Mouse (Mus musculus): ENCODE measurements at regions not wholly inside any gene's neighbourhood (a gene's known extent, or its start where the extent isn't known, plus 50 kb on each side); places are given as distances from the start of the nearest gene placed in this dataset.

DNA sequence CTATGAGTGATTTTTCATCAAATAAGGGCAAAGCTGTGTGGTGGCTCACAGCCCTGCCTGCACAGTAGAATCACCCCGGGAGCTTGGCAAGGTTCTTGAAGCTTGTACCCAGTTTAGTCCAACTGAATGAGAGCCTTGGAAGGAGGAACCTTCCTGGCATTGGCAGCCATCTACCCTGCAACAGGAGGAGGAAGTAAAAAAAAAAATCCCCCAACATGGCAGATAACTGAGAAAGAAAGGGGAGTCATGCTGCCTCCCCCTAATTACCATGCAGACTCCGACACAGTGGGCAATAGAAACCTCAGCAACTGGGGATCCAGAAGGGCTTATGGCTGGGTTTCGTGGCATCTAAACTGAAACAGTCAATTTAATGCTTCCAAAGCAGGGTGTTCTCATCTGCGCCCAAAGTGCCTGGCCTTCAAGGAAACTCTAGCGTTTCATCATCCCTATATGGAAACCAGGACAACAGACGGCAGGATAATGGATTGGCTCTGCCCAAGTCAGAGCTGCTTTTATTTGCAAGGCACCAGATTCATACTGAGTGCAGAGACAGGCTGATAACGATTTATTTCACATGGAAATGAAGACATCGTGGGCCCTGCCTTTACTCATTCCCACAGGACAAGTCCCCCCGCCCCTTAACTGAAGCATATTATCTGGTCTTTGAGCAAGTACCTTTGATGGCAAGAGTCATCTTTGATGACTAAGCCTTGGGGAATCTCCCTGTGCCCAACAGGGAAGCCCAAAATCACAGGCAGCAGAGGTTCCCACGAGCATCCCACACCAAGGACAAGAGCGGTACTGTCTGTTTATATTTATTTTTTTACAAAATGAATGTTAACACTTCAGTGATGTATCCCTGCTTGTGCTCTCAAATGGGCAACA lies 52.9 kb upstream of the Atl2 start:
- H3K27ac ChIP-seq = no peak overlapping the region
- TF ChIP-seq CTCF (IDR thresholded peaks at IDR 0.05; ENCODE audit: low read depth) (no peak), EP300 (IDR thresholded peaks at IDR 0.05; ENCODE audit: low read depth) (no peak)
- no peak overlapping the region for H3K4me2 ChIP-seq (ENCODE audit: low read depth)
- no peaks in the 10 kb centered on the region for H3K9me3 ChIP-seq (ENCODE audit: control insufficient read depth, low read length)
- H3K36me3 ChIP-seq (replicated peaks; ENCODE audit: control insufficient read depth, insufficient read depth, low read depth) = no peaks in the 10 kb centered on the region
- DNase-seq (ENCODE audit: low read depth in 3 of 3, low spot score in 3 of 3) = no peak
- ATAC-seq (ENCODE audit: insufficient read depth) = no peak
- 0 out of 4 replicates have a peak, but pooled peaks cover 0 to 7% of the 10 kb centered on the region in 2 experiments for H3K4me1 ChIP-seq (replicated peaks; ENCODE audit: control insufficient read depth in 2 of 2, insufficient read depth in 2 of 2, low read length in 1 of 2)
- no peak overlapping the region for H3K9ac ChIP-seq (replicated peaks)
- H3K27me3 ChIP-seq (ENCODE audit: control insufficient read depth, insufficient read depth, low read length) = no peaks in the 10 kb centered on the region; the same call in 1 of the 2 replicates
- no peak overlapping the region for H3K4me3 ChIP-seq (ENCODE audit: insufficient read depth in 1 of 2, low read depth in 2 of 2, low read length in 2 of 2)
- 54% methylated on average over 11 of the region's 11 CpGs for WGBS (ENCODE audit: insufficient replicate concordance)
